Mouse (Mus musculus) megakaryocyte-erythroid progenitor cell, adult 5-6 weeks (primary cell): ENCODE results near the gene Cdk15. TPM values are rescaled to one million over a fixed set of nuclear protein-coding genes. Genes with fewer than 3 reads are reported as not detected.

Experiments used
- ATAC-seq: replicated peaks from 2 replicates; pipeline ENCODE4 v1.8.0; 2016; ENCODE audit warnings: mild to moderate bottlenecking, inconsistent platforms; ENCODE audit not compliant: severe bottlenecking, poor library complexity, low FRiP score, low TSS enrichment
- total RNA-seq, 2 experiments: library from RNA; stranded (forward) in 1 of 2; stranded (reverse) in 1 of 2; fragments of 200-1000, 215-1000 nt in 1 of 2; fragments of >200 nt in 1 of 2; fragmentation: Nextera tagmentation in 1 of 2; gene quantifications; 2 replicates each; pipeline ENCODE4 v1.2.3; 2014 to 2017

The Cdk15 gene
- total RNA-seq, 2 experiments from 2014 or later: not detected

- ATAC-seq: no peak
Measured at GRCm38 (mm10) chr1:59269951-59270689, 13.4 kb downstream of the Cdk15 start.

DNA sequence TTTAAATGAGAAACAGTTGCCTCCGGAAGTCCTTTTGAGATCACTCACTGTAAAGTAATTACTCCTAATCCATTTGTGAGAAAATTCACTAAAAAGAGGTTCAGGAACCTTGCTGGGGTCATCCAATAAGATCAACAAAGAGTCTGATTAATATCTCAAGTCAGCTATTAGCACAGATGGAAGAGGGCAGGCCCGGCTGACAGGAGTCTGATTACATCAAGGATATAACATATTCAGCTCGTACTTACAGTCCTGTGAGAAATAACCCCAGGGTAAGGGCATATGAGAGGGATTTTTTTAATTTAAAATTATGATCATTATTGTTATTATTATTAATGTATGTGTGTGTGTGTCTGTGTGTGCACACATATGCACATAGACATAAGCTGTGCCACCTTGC is 15.5 kb downstream of the Cdk15 start:
- no peak for ATAC-seq

DNA sequence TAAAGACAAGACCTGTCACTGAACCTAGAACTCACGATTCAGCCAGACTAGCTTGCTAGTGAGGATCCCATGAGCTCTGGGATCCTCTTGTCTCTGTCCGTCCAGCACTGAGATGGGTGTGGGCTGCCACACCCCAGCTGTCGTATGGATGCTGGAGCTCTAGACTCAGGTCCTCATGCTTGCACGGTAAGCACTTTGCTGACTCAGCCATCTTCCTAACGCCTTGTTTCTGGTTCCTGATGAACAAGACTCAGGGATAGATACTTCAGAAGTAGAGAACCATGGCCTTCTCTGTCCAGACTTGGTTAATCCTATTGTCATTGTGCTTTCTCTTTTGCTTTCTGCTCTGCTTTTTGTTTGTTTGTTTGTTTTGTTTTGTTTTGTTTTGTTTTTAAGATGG is 29.2 kb downstream of the Cdk15 start:
- no peak for ATAC-seq

DNA sequence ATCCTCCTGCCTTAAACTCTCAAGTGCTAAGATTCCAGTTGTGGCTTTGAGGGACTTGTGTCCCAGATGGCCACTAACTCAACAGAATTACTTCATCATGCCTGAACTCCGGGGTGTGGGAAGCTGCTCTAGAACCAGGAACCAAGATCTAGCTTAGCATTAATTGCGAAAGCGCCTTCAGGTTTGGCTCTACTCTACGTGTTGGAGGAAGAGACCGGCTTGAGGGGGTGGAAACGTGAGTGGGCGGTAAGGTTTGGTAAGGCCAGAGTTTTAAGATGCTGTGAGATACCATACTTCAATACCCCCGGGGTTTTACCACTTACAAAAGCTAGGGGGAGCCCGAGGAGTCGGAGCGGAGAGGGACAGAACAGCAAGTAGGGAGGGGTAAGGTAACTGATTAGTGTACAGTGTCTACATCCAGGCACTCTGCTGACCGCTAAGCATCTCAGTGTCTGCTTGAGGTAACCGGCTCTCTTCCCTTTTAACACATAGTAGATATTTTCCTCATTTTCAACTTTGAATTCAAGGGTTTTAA is 29.7 kb downstream of the Cdk15 start:
- ATAC-seq: peak; percentile 68; the same call in 1 of the 2 replicates

- ATAC-seq: no peak
Measured at GRCm38 (mm10) chr1:59287733-59288132, 31.0 kb downstream of the Cdk15 start.

GRCm38 (mm10) chr1:59291652-59292051 is 34.9 kb downstream of the Cdk15 start:
- no peak for ATAC-seq

DNA sequence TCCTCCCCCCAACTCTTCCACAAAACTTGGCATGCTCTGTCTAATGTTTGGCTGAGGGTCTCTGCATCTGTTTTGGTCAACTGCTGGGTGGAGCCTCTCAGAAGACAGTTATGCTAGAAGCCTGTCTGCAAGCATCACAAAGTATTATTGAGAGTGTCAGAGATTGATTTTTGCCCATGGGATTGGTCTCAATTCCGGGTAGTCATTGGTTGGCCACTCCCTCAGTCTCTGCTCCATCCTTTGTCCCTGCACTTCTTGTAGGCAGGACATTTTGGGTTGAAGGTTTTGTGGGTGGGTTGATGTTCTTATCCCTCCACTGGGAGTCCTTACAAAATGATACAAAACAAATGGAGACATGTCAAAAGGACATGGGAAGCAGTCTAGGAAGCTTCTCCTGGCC is 39.1 kb downstream of the Cdk15 start:
- ATAC-seq: no peak

DNA sequence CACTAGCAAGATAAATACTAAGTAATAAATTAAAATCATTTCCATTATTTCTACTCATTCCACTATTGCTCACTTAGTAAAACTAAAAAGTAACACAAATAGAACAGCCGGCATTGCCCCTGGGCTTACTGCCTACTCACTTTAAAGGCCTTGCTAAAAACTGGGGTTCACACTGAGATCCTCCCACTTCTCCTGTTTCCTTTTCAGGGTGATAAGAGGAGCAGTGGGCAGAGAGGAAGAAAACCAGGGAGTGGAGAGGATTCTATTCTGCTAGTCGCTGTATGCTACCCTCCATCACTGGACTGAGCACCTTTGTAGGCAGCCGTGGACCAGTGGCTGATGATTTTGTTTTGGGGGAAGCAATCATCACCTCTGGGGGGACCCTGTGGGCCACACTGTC is 40.5 kb downstream of the Cdk15 start:
- no peak for ATAC-seq

DNA sequence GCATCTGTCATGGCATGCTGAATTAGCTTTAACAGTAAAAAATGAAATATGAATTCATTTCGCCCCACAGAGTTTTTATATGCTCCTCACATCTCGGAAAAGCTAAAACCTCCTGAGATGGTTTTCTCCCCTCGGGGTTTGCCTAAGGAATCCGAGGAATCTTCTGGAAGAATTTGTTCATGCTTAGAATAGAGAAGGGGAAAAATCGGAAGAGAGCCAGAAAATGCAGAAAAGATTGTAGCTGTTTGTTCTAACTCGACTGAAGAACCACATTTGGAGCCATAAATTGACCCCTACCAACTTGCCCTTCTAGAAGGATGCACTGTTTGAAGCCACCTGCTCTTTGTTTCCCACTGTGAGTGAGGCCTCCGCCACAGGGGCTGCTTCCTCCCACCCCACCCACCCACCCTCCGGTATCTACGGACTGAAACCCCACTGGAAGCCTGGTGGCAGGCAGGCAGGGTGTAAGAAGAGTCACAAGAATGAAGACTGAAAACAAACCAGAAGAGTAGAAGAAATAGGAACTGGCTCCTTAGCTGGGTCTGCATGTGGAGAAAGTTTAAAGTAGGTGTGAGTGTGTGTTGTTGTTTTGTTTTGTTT is 41.9 kb downstream of the Cdk15 start:
- no peak for ATAC-seq

DNA sequence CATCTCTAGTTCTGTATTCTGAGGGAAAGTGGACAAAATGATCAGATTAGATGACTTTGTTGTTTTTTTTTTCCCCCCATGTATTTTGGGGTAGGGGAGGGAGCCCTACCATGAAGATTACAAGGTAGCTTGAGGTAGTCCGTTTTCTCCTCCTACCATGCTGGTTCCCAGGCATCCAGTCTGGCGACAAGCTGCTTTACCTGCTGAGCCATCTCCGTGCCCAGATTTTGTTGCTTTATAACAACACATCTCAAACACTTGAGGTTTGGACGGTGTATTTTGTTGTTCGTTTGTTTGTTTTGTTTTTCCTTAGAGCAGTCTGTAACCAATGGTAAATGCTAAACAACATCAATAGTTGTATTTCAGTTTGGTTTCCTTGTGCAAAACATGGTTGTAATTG is 50.6 kb downstream of the Cdk15 start:
- no peak for ATAC-seq

GRCm38 (mm10) chr1:59311292-59311885 is 54.7 kb downstream of the Cdk15 start:
- ATAC-seq: no peak

DNA sequence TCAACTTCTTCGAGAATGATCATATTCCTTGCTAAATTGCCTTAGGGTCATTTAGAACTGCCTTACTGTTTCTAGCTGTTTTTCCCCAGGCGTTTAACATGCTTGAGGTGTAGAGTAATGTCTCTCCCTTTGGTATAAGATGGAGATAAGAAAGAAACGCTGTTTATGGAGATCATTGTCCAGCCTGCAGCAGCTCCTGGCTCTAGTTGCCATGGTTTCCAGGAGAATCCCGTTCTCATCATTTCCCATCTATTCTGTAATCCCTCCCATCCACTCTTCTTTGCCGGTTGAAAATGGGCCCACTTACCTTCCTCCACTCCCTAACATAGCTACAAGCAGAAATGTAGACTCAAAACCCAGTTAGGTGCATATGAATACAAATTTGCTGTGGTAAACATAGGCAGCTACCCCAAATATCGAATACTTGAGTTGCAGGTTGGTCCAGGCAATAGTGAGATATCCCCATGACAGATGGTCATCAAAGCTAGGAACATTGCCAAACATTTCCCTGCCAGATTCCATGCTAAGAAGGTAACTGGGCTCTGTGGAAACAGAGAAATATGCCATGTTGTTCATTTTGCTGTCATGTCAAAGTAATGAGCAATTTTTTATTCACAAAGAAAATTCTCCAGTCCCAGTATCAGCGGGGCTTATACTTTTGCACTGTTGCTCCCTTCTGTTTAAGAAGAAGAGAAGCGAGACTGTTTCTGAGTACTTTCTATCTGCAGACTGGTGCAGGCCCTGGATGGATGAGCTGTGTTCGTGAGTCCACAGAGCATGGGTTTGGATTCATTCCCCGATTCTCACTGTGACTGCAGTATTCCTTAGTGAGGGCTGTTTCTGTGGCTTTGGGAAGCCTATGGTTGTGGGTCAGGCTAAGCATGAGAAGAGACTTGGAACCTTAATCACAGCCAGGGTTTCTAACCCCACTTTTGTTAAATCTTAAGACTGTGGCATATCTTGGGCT is 55.8 kb downstream of the Cdk15 start:
- ATAC-seq: no peak

GRCm38 (mm10) chr1:59313154-59313940 is 56.6 kb downstream of the Cdk15 start:
- ATAC-seq: no peak

- ATAC-seq: peak; percentile 23; the same call in 1 of the 2 replicates
Measured at GRCm38 (mm10) chr1:59315057-59315807, 58.5 kb downstream of the Cdk15 start.

GRCm38 (mm10) chr1:59316031-59316385 is 59.3 kb downstream of the Cdk15 start:
- ATAC-seq: peak; percentile 48; the same call in 1 of the 2 replicates

DNA sequence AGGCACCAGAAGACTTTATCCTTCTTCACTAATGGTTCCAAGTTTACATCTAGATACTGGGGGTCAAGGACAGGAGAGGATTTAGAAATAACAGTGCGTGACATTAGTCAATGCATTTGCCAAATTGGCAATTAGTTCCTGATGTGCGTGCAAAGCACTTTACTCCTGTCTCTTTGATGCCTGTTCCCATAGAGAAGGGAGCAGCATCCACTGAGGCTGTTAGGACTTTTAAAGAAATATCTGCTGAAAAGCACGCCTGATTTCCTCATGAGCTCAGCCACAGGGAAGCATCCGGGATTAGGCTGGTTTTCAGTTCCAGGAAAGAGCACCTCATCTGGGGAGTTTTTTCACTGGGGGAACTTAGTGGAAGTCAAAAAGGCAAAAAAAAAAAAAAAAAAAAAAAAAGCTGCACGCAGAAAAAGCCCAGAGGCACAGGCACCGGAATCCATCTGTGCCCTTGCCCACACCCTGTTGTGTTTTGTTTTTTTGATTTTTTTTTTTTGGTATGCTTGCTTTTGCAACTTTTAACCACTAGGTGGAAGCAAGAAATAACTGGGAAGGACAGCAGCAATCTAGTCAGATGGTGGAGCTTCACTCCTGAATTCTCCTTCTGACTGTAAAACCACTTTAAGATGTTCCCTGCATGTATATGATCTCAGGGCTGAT is 59.8 kb downstream of the Cdk15 start:
- peak; percentile 65 for ATAC-seq

DNA sequence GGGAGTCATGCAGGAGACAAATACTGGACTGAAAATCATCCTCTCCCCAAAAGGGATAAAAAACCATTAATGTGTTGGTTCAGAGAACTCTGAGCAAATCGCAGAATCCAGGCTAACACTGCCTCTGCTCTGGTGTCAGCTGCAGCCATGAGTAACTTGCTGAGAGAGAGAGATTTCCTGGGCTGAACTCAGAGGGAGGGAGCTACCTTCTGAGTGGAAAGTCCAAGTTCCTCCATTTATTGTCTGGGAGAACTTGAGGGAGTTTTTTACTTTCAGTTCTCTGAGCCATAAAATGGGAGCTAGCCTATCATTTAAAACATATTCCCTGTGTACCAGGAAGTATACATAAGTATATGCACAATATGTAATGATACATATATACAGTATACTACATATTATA is 60.7 kb downstream of the Cdk15 start:
- no peak for ATAC-seq

- no peak for ATAC-seq
Measured at GRCm38 (mm10) chr1:59318878-59319277, 62.2 kb downstream of the Cdk15 start.
